Mouse (Mus musculus) forebrain, embryonic 11.5 days (tissue): ENCODE results near the gene Wdr24. TPM values are rescaled to one million over a fixed set of nuclear protein-coding genes. Genes with fewer than 3 reads are reported as not detected.

Experiments
- ATAC-seq: fragments of 200-750 bp; cut with Nextera tagmentation; replicated peaks from 2 replicates; pipeline ENCODE4 v1.8.0; 2017; ENCODE audit warnings: moderate TSS enrichment; ENCODE audit not compliant: low FRiP score
- DNase-seq: peaks from one replicate; pipeline ENCODE4 v3.0.0-alpha.2; 2017; ENCODE audit warnings: low spot score
- H3K27ac ChIP-seq: fragments of 300-500 bp; sonication (generic); 2 replicates; pipeline ENCODE4 v1.5.1; 2014; ENCODE audit warnings: low read depth, low read length
- H3K27me3 ChIP-seq: fragments of 300-500 bp; sonication (generic); 2 replicates; pipeline ENCODE4 v1.6.1; 2014; ENCODE audit warnings: mild to moderate bottlenecking, low read length, mixed read lengths; ENCODE audit not compliant: control insufficient read depth, insufficient read depth
- H3K36me3 ChIP-seq: fragments of 300-500 bp; sonication (generic); 2 replicates; pipeline ENCODE4 v1.6.1; 2014; ENCODE audit warnings: mild to moderate bottlenecking, low read length, moderate library complexity, mixed read lengths; ENCODE audit not compliant: control insufficient read depth, insufficient read depth
- H3K4me1 ChIP-seq: fragments of 300-500 bp; sonication (generic); replicated peaks from 2 replicates; pipeline ENCODE4 v1.6.1; 2014; ENCODE audit warnings: low read length, mixed read lengths; ENCODE audit not compliant: control insufficient read depth, insufficient read depth
- H3K4me2 ChIP-seq: fragments of 300-500 bp; sonication (generic); 2 replicates; pipeline ENCODE4 v1.6.1; 2014; ENCODE audit warnings: low read depth, mild to moderate bottlenecking, low read length, moderate library complexity, mixed read lengths; ENCODE audit not compliant: severe bottlenecking
- H3K4me3 ChIP-seq: fragments of 300-500 bp; sonication (generic); 2 replicates; pipeline ENCODE4 v1.5.1; 2014; ENCODE audit warnings: low read depth, low read length
- H3K9ac ChIP-seq: fragments of 300-500 bp; sonication (generic); 2 replicates; pipeline ENCODE4 v1.6.1; 2014; ENCODE audit warnings: low read length
- H3K9me3 ChIP-seq: fragments of 300-500 bp; sonication (generic); 2 replicates; pipeline ENCODE4 v1.6.1; 2016; ENCODE audit warnings: low read length, mixed read lengths; ENCODE audit not compliant: control insufficient read depth
- WGBS: fragments of 180-500 bp; shearing (Covaris S2); extraction: QIAGEN DNeasy Blood & Tissue Kit; methylation state at CpG from one replicate; pipeline ENCODE4 v1.1.7; 2014; 5-methylcytosine and 5-hydroxymethylcytosine counted together
- polyA plus RNA-seq: library from polyadenylated mRNA; unstranded; fragments of >200 nt; fragmentation: Nextera tagmentation; extraction: Ambion mirVana; gene quantifications from 2 replicates; pipeline ENCODE4 v1.2.1, GENCODE M21; 2014

Wdr24 gene
- polyA plus RNA-seq: 28.4 and 33.6 TPM in 2 replicates

DNA sequence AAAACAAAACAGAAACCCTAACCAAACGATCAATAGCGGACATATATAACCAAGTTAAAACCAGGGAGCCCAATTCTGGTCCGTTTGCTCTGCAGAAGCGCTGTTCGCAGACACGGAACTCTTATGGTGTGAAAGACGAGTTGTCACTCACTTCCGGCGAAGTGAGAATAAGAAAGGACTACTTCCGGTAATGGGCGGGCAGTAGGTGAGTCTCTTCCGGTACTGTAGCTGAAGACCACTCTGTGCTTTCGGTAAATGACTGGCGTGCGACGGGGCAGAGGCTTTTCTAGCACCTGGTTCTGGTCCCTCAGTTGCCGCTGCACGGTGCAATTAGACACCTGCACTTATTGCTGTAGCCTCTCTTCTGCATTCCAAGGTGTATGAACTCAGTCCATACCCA lies at the start of gene Wdr24:
TSS of gene Wdr24 (plus strand) at position 176 of the 400 bp plus-strand sequence.
- Histone ChIP-seq H3K36me3 (no peaks in the 10 kb centered on the region; the same call in 1 of the 2 replicates), H3K27me3 (peaks cover 12% of the 10 kb centered on the region), H3K4me2 (peak within 1 kb of the TSS; percentile 60), H3K27ac (no peak within 1 kb of the TSS), H3K9me3 (no peaks in the 10 kb centered on the region), H3K4me3 (peak within 1 kb of the TSS; percentile 54), H3K9ac (peak within 1 kb of the TSS; percentile 60), H3K4me1 (peaks cover 17% of the 10 kb centered on the region)
- DNase-seq: peak; percentile 78
- ATAC-seq: peak; percentile 72
- WGBS: 1% methylated on average over 18 of the region's 18 CpGs

DNA sequence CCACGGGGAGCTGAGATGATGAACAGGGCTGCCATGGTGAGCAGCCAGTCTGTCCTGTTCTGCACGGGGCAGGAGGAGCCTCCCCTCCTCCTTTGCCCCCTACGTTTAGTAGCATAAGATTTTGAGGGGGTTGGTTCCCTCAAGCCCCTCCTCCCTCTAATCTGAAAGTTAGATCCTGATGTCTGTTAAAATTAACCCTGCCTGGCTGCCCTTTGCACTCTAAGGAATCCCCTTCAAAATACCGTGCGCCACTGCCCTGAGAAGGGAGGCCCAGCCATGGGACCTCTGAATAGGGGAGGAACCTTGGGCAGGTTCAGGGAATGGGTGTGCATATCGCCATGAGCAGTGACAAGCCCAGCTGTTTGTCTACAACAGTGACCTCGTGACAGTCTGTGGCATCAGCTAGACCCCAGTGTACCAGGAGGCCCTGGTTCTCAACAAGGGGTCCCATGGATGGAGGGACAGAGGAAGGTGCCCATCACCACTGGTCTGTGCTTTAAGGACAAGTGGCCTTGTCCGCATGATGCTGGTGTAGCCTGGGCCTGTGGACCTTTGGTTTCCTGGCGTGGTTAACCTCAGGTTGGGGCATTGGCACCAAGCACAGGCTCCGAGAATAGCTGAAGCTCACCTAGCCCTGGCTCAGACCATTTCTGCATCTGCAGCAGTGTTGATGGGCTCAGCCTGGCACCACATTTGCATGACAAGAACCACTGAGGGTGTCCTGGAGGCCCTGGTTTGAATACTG lies 47.9 kb upstream of the Wdr24 start:
- no peaks in the 10 kb centered on the region for H3K9me3 ChIP-seq
- DNase-seq (no peak), ATAC-seq (no peak)
- H3K4me2 ChIP-seq: no peak overlapping the region
- WGBS: 82% methylated on average over 10 of the region's 10 CpGs
- peaks cover 7% of the 10 kb centered on the region; the same call in 1 of the 2 replicates for H3K4me1 ChIP-seq
- no peaks in the 10 kb centered on the region for H3K36me3 ChIP-seq
- H3K27ac ChIP-seq: no peak overlapping the region
- H3K27me3 ChIP-seq: no peaks in the 10 kb centered on the region
- no peak overlapping the region for H3K9ac ChIP-seq
- no peak overlapping the region for H3K4me3 ChIP-seq

DNA sequence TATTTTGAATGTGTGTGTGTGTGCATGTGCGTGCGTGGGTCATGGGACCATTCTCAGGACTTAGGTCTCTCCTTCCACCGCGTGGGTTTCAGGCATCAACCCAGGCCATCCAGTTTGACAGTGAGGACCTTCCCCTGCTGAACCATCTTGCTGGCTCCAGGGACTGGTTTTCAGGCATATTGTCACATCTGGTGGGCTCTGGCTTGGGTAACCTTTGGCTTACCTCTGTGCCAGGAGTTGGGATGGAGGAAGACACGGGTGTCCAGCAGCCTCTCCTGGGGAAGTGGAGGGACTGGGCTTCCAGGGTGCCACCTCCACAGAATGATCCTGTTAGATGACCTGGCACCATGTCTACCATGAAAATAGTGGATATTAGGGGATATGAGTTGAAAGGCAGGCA lies 45.5 kb upstream of the Wdr24 start:
- Histone ChIP-seq H3K4me2 (no peak overlapping the region), H3K36me3 (no peaks in the 10 kb centered on the region), H3K4me3 (no peak overlapping the region), H3K4me1 (peaks cover 7% of the 10 kb centered on the region; the same call in 1 of the 2 replicates), H3K9me3 (no peaks in the 10 kb centered on the region), H3K27ac (no peak overlapping the region), H3K27me3 (no peaks in the 10 kb centered on the region), H3K9ac (no peak overlapping the region)
- WGBS: 96% methylated on average over 5 of the region's 5 CpGs
- DNase-seq (no peak), ATAC-seq (no peak)

DNA sequence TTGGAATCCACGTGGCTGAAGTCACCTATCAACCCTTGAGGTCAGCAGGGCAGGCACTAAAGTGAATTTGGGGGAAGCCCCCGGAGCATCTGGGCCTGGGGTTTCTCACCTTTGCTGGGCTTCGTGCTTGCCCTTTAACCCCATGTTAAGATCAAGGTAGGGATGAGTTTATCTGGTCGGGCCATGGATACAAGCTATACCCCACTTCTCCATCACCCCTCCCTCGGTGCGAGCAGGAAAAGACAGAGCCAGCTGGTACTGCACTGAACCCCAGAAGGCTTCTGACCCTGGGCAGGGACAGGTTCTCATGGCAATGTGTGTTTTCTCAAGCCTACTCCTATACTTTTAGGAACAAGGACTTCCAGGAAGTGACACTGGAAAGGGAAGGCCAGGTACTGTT lies 42.1 kb upstream of the Wdr24 start:
- no peak overlapping the region for H3K9ac ChIP-seq
- peaks cover 10% of the 10 kb centered on the region for H3K4me1 ChIP-seq
- H3K9me3 ChIP-seq: no peaks in the 10 kb centered on the region
- 80% methylated on average over 6 of the region's 6 CpGs for WGBS
- H3K4me3 ChIP-seq: no peak overlapping the region
- H3K4me2 ChIP-seq: no peak overlapping the region
- no peaks in the 10 kb centered on the region for H3K36me3 ChIP-seq
- DNase-seq: no peak
- no peak for ATAC-seq
- H3K27me3 ChIP-seq: no peaks in the 10 kb centered on the region
- H3K27ac ChIP-seq: no peak overlapping the region

DNA sequence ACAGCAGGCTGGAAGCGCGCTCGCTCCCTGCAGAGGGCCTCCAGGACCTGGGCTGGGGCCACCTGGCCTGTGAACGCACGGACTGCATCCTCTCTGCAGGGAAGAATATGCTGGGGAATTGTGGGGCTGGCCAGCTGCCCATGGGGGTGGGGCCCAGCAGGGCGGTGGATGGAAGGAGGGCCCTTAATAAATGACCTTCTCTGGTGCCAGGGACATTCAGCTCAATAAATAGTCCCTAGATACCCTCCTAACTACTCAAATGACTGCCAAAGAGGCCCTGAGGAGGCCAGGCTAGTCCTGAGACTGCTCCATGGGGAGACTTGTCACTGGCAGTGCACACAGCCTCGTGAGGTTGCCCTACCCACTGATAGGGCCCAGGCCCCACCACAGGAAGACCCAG lies 40.3 kb upstream of the Wdr24 start:
- H3K4me2 ChIP-seq: no peak overlapping the region
- WGBS: 83% methylated on average over 7 of the region's 7 CpGs
- H3K9ac ChIP-seq: peak overlapping the region; percentile 23; the same call in 1 of the 2 replicates
- ATAC-seq (no peak), DNase-seq (no peak)
- H3K4me3 ChIP-seq: no peak overlapping the region; the same call in 1 of the 2 replicates
- no peaks in the 10 kb centered on the region for H3K9me3 ChIP-seq
- no peak overlapping the region for H3K27ac ChIP-seq
- no peaks in the 10 kb centered on the region; the same call in none of the 2 replicates for H3K36me3 ChIP-seq
- H3K4me1 ChIP-seq: peaks cover 10% of the 10 kb centered on the region
- H3K27me3 ChIP-seq: no peaks in the 10 kb centered on the region

DNA sequence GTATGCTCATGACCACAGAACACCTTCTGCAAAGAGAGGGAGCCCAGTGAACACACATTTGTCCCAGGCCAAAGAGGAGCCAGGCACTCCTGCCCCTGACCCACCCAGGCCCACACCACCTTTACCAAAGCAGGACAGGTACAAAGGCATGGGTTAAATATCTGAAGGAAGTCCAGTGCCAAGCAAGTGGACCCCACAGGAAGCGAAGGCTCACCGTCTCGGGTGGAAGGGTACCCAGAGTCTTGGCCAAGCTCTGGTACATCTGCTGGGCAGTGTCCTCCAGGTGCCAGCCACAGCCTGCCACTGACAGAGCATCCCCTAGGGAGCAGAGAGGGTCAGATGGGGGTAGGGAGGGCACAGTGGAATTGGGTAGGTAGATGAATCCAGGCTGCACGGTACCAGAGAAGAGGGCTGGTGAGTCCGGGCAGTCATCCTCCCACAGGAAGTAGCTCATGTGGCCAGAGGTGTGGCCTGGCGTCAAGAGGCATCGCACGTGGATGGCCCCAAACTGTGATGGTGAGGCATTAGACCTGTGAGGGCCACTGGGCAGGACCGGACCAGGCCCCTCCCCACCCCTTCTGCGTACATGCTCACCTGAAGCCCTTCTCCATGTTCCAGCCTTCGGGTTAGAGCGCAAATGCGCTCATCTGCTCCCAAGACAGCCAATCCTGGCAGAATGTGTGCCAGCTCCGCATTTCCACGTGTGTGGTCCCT lies 39.4 kb upstream of the Wdr24 start:
- Histone ChIP-seq H3K27ac (no peak overlapping the region), H3K36me3 (no peaks in the 10 kb centered on the region; the same call in none of the 2 replicates)
- 87% methylated on average over 15 of the region's 15 CpGs for WGBS

DNA sequence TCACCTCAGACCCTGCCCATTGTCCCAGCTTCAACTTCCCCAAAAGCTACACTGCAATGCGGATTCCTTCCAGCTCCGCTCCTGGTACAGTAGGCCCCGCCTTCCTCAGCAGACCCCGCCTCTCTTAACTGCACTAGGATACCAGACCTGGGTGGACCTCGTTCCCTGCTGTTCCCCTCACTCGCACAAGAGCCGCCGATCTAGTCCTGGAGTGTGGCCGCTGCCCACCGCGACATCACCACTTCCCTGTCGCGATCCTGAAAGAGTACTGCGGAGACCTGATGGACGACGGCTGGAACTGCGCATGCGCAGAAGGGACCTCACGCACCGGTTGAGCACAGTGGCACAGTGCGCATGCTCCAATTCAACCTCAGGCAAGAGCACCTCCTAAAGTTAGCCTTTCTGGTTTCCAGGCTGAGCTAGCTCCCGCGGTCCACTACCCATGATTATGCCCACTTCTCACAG lies 38.1 kb upstream of the Wdr24 start, which contains the start of gene Haghl:
TSS of gene Haghl (minus strand) at position 393 of the 465 bp plus-strand sequence.
- Histone ChIP-seq H3K27me3 (no peaks in the 10 kb centered on the region), H3K9me3 (no peaks in the 10 kb centered on the region), H3K4me3 (peak within 1 kb of the TSS; percentile 69), H3K27ac (peak within 1 kb of the TSS; percentile 91), H3K4me2 (peak within 1 kb of the TSS; percentile 71), H3K36me3 (no peaks in the 10 kb centered on the region; the same call in none of the 2 replicates), H3K4me1 (peaks cover 10% of the 10 kb centered on the region), H3K9ac (peak within 1 kb of the TSS; percentile 80)
- under 1% methylated on average over 23 of the region's 23 CpGs for WGBS
- peak; percentile 98 for DNase-seq
- peak; percentile 86 for ATAC-seq

More for the DNA sequence above, 39.4 kb upstream of the Wdr24 start:
- H3K4me1 ChIP-seq: peaks cover 10% of the 10 kb centered on the region
- no peaks in the 10 kb centered on the region for H3K27me3 ChIP-seq
- ATAC-seq (no peak), DNase-seq (no peak)
- no peaks in the 10 kb centered on the region for H3K9me3 ChIP-seq
- H3K4me2 ChIP-seq: peak overlapping the region; percentile 71
- peak overlapping the region; percentile 69 for H3K4me3 ChIP-seq
- H3K9ac ChIP-seq: peak overlapping the region; percentile 80

DNA sequence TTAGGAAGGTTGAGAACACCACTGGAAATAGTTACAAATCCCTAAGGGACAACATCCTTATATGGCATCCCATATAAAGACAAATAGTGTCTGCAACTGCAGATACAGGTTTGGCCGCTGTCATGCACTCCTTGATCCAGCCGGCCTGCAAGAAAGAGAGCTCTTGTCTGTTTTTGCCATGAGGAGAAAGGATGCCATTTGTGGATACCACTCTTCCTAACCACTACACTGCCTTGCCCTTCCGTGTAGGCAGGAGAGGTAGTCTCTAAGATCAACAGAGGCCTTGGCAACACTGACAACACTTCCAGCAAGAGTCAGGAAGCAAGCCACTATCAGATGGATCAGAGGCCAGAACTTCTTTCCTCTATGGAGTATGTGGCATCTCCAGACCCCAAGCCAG lies 37.1 kb upstream of the Wdr24 start, which contains the start of gene Ccdc78:
TSS of gene Ccdc78 (plus strand) at position 301 of the 400 bp plus-strand sequence.
- Histone ChIP-seq H3K36me3 (no peaks in the 10 kb centered on the region; the same call in none of the 2 replicates), H3K9me3 (no peaks in the 10 kb centered on the region), H3K27ac (peak within 1 kb of the TSS; percentile 91), H3K4me3 (peak within 1 kb of the TSS; percentile 69), H3K9ac (peak within 1 kb of the TSS; percentile 80), H3K4me1 (peaks cover 16% of the 10 kb centered on the region), H3K27me3 (no peaks in the 10 kb centered on the region), H3K4me2 (peak within 1 kb of the TSS; percentile 71)
- DNase-seq (no peak), ATAC-seq (no peak)
- WGBS: 82% methylated on average over 3 of the region's 3 CpGs
